Mouse (Mus musculus): ENCODE results near the gene Shisa4.

- TF ChIP-seq EP300 (optimal IDR thresholded peaks at IDR 0.05) = no peak
- no peak for TF ChIP-seq CTCF (IDR thresholded peaks at IDR 0.05; ENCODE audit: low read depth)
These were observed 27.4 kb downstream of the Shisa4 start for GRCm38 (mm10) chr1:135347498-135348169.

All from stomach, postnatal 0 days (tissue).